Mouse (Mus musculus): ENCODE results near the gene Nemp1.

Nemp1 gene

DNA sequence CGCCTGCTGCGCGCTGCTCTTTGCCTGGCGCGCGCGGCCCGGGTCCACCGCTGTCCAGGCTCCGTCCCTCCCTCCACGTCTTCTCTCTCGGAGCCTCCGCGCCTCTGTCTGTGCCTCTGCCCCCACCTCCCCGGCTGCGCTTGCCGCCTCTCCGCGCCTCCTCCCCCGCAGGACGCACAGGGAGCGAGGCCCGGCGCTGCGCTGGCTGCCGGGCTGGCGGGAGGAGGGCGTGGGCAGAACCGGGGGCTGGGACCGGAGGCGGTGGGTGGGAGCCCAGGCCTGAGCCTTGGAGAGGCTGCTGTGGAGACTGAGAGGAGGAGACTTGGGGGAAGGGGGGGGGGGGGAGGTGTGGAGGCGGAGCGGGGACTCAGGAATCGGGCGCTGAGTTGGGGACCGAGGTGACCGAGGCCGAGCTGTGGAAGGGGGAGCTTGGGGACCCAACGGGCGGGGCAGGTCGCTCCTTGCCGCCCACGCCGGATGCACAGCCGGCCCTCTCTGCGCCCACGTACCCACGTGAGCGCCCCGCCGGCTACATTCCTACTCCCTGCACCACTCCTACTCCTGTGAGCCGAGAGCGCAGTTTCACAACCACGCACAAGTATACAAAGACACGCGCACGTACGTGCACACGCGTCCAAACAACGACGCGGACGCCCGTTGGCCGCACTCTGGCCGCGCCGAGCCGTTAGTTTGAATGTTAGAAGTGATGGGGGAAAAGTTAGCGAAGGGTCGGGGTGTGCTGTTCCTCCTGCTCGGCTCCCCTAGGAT lies at the start of gene Nemp1:
Nemp1 (plus strand) TSS at position 401 of the 768 bp plus-strand sequence.
- peak; percentile 100 for DNase-seq

DNA sequence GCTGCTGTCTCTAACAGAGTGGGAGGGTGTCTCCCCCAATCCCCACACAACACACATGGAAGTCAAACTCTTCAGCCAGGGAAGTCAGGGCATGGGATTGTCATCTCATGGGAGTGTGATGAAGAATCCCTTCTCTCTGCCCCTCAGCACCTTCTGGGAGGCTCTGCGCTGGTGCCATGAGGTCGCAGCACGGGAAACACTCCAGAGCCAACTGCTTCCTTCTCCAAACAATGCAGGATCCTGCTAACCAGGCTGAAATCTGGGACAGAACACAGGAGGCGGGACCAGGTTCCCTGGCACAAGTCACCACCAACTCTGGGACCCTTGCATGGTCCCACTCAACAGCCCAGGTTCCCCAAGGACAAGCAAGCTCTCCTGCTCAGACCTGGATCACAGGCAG lies 49.4 kb upstream of the Nemp1 start:
- peak; percentile 93 for DNase-seq

GRCm38 (mm10) chr10:127618173-127618572 lies 48.5 kb upstream of the Nemp1 start:
- peak; percentile 95 for DNase-seq

GRCm38 (mm10) chr10:127619119-127619721 lies 47.5 kb upstream of the Nemp1 start:
- DNase-seq = peak; percentile 94

DNA sequence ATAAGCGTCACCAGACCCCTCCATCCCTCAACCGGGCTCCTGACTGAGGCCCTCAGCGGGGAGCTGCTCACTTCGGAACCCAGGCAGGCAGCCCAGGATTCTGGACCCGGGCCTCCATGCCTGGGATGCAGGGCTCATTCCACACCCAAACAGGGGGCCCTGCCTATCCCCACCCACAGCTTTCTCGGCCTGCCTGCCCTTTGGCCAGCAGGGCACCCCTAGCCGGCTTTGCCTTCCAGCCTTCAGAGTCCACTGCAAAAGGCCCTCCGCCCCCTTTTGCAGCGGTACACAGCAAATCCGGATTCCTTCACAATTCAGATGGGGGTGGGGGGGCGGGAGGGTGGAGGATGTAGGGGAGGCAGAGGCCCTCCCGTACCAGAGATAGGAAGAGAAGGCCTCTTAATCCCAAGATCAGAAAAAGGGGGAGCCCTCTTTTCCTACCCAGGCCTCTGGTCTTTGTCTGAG lies 46.7 kb upstream of the Nemp1 start:
- peak; percentile 97 for DNase-seq

DNA sequence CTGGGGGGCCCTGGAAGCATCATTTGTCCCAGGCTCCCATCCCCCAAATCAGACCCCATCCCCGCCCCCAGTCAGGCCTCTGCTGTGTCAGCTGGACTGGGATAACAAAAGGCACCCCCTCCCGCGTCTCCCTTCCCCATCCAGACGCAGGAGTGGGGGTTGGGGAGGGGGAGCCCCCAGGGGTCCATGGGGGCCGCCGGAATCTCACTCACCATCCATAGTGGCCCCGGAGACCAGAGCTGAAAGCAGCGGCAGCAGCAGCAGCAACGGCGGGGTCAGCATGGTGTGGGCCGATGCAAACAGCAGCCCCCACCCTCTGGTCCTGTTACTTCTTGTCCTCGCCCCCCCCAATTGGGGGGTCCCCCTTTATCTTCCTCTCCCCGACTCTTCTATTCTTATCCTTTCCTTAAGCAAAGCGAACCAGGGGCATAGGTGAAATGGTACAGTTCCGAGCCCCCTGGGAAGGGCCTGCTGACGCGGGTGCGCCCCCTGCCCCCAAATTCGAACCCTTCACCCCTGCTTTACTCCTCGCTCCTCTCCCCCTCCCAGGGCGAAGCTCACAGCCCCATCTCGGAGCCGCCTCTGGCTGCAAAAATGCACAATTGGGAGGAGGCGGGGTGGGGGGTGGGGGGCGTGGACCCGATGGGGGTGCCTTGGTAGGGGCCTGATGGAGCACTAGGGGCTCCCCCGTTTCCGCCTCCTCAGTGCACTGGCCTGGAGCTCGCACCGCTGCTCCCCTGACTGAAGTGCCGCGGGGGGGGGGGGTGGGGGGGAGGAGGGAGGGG lies 46.1 kb upstream of the Nemp1 start, which contains the start of gene Lrp1:
Lrp1 (minus strand) TSS at position 743 of the 785 bp plus-strand sequence.
- DNase-seq = peak; percentile 98

DNA sequence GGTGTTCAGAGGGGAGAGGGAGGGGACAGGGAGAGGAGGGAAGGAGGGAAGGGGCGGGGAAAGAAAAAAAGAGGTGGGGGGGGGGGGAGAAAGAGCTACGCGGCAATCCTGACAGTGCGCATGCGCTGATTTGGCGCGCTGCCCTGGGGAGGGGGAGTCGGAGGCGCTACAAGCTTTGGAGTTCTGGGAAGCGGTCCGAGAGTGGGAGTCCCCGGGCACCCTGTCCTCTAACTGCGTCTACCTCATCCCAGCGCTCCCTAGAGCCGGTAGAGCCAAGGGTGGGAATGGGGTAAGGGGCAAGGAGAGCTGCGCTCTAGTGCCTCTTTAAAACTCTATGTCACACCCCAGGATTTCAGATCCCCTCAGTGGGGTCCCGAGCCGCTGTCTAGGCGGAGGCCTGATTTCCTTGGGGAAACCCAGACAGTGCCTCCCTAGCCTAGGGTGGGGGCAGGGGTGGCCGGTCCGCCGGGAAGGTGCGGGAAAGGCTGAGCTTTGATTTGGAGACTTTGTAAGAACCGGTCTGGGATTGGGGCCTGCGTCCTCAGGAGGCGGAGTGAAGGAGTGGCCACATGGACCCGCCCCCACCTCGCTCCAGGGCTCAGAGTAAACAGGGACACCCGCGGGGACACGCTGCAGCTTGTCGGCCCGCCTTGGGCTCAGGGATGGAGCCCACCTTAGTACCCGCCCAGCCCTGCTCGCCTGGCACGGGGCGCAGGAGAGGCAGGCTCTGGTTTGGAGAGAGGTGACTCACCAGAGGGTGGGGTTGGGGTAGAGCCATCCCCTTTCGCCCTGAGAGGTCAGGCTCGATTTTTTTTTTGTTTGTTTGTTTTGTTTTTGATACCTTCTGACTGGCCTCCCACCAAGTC lies 45.3 kb upstream of the Nemp1 start:
- peak; percentile 100 for DNase-seq

DNA sequence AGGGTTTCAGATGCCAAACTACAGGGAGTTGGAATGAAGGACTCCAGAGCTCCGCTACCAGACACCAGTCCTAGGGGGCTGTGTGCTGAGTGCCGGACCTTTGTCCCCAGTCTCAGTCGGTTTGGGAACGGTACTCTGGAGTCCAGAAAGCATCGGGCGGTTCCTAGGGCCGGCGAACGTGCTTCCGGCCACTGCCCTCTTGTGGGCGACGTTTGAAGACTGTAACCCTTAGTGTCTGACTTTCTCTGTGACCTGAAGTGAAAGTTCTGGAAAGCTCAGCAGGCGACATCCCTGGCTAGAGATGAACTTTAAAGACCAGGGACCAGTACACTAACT lies 44.7 kb upstream of the Nemp1 start:
- DNase-seq = peak; percentile 98

GRCm38 (mm10) chr10:127622661-127623060 lies 44.0 kb upstream of the Nemp1 start:
- DNase-seq = peak; percentile 94

DNA sequence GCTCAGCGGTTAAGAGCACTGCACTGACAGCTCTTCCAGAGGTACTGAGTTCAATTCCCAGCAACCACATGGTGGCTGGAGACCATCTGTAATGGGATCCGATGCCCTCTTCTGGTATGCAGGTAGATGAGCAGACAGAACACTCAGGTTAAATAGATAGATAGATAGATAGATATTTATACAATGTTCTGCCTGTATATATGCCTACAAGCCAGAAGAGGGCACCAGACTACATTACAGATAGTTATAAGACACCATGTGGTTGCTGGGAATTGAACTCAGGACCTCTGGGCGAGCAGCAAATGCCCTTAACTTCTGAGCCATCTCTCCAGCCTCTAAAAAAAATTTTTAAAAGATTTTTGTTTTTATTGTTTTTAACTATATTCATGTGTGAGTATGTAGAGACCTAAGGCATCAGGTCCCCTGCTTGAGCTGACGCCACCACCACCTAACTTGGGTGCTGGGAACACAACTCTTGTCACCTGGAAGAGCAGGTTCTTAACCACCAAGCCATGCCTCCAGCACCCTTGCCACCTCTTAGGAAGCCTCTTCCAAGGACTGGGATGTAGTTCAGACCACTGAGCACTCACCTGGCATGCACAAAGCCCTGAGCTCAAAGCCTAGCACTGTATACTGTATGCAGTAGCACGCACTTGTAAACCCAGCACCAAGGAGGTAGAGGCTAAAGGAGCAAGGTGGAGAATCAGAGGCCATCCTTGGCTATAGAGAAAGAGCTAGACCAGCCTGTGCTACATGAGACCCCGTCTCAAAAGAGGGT lies 43.1 kb upstream of the Nemp1 start:
- DNase-seq = peak; percentile 91

GRCm38 (mm10) chr10:127626433-127626832 lies 40.3 kb upstream of the Nemp1 start:
- no peak for DNase-seq

DNA sequence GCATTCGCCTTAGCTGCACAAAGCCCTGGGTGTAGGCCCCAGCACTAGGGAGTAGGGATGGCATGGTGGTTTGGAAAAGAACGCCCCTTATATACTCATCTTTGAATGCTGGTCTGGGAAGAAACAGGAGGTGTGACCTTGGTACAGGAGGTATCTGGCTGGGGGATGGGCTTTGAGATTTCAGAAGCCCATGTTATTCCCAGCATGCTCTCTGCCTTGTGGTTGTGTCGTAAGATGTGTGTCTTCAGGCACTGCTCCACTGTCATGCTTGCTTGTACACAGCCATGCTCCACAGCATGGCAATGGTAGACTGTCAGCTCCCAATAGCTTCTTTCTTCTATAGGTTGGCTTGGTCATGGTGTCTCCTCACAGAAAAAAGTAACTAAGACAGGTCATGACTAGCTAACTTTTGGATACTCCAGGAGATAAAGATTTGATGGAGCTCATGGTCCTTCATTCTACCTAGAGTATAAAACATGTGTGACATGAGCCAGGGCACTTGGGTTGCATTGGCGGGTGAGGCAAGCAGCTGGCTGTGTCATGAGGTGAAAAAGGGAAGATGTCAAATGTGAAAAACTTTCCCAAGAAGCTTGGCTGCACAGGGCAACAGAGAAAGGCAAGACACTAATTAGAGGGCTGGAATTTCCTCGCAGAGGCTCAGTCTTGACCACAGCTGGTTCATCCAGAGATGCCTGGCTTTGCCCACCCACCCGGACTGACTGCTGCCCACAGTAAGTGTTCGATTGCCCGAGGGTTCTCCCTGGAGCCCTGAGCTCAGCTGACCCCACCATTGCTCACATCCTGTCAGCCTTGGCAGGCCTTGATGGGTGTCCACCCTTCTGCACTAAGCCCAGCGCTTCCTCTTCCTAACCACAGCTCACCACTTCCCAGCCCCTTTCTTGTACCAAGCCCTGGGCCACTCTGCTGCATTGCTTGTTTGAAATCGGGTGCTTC lies 35.2 kb upstream of the Nemp1 start:
- peak; percentile 99 for DNase-seq

GRCm38 (mm10) chr10:127632668-127633271 lies 33.9 kb upstream of the Nemp1 start:
- DNase-seq = peak; percentile 92

- DNase-seq = peak; percentile 94
Measured at GRCm38 (mm10) chr10:127640421-127640820, 26.3 kb upstream of the Nemp1 start.

DNA sequence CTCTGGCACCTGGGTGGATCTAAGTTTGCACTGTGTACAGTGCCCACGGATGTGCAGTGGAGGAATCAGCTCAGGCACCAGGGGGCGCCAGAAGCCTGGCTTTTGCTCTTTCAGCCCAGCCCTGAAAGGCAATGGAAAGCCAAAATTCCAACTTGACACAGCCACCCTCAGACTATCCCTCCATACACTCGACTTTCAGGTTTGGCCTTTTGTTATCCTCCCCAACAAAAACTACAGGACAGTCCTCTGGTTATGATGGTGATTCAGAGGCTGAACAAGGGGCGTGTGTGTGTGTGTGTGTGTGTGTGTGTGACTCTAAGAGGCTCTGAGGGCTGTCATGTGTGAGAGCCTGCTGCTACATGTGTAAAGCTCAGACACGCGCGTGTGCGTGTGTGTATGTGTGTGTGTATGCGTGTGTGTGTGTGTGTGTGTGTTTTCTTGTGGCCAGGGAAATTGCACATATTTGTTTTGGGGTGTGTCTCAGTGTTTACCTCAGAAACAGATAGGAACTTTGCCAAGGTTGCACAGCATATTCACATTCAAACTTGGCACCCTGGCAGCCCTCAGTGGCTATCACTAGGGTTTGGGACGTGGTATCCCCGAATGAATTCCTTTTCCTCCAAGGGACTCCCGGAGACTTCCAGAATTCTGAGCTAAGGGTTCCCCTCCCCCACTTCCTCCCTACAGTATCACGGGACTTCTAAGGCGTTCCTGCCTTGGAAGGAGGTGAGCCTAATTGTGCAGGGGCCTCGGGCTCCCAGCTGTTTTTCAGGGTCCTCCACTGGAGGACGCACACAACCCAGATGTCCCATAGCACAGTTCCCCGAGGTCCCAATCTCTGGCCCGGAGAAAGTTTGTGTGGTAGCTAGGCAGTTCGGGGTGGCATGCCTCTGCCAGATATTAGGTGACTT lies 24.6 kb upstream of the Nemp1 start:
- DNase-seq = peak; percentile 99

DNA sequence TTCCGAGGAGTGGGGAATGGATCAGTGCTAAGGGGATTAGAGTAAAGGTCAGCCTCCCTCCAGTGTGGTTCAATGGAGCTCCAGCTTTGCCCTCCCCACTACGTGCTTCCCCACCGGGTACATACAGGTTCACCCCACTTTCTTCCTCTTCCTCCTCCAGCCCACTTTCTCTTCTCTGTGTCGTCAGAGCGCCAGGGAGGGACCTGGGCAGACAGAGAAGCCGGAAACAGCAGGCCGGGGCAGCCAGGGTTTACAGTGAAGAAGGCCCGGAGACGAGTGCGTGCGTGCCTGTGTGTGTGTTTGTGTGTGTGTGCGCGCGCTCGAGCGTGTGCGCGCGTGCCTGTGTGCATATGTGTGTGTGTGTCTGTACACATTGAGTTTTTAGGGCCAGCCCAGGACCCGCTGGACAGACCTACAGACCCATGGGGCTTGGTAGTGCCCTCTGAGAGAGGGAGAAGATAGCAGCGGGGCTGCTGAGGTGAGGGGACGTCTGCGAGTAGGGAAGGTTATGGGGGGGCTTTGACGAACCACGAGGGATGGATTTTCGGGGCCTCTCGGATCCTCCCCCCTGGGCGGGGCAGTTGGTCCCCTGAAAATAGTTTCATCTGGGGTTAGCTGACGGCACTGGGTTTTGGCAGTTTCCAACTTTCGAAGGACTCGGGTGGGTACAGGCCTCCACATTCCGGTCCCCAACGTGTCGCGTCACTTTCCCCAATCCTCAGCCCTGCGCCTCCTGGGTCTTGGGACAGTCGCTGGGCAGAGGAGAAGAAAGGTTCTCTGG lies 23.7 kb upstream of the Nemp1 start, which contains the start of gene Stat6:
Stat6 (plus strand) TSS at position 215 of the 781 bp plus-strand sequence.
- DNase-seq = peak; percentile 99

GRCm38 (mm10) chr10:127643553-127644238 lies 23.0 kb upstream of the Nemp1 start:
- peak; percentile 99 for DNase-seq
